8 mouse cellular contexts compared by ENCODE assay signal in genomic region chr2:33755633-33756020, GRCm38 (mm10).
DNase-seq lines count a peak whose midpoint lies in the region; ATAC-seq and TF ChIP-seq lines count a peak whose summit lies in the region.

No protein-coding gene starts in this region.

- TF ChIP-seq POLR2A in embryonic fibroblast, embryonic 13.5 days (IDR thresholded peaks at IDR 0.05; ENCODE audit: low read depth, low read length) = no peak
- TF ChIP-seq POLR2A in myocyte (IDR thresholded peaks at IDR 0.05; ENCODE audit: insufficient read length, low read depth) = no peak

- H3K9ac ChIP-seq in limb, embryonic 11.5 days (ENCODE audit: low read length) = no peak overlapping the region

- 60% methylated on average over 6 of the region's 6 CpGs for WGBS in limb, embryonic 11.5 days

- TF ChIP-seq CTCF in embryonic fibroblast, embryonic 13.5 days (IDR thresholded peaks at IDR 0.05; ENCODE audit: borderline replicate concordance, insufficient read depth, low read length) = no peak

- H3K4me2 ChIP-seq in limb, embryonic 11.5 days (ENCODE audit: low read depth, severe bottlenecking) = no peak overlapping the region
- peak overlapping the region; percentile 14 for H3K4me2 ChIP-seq in myocyte (ENCODE audit: low read depth)

- no peaks in the 10 kb centered on the region for H3K79me2 ChIP-seq in myocyte (ENCODE audit: control insufficient read depth, insufficient read depth)

- peaks cover 16% of the 10 kb centered on the region for H3K4me1 ChIP-seq in embryonic fibroblast, embryonic 13.5 days (ENCODE audit: control insufficient read depth, insufficient read depth, low read length)
- peaks cover 39% of the 10 kb centered on the region for H3K4me1 ChIP-seq in limb, embryonic 11.5 days (ENCODE audit: control insufficient read depth, insufficient read depth, low read length)

- H3K27me3 ChIP-seq in limb, embryonic 11.5 days (ENCODE audit: control insufficient read depth, insufficient read depth, low read length) = no peaks in the 10 kb centered on the region
- no peaks in the 10 kb centered on the region for H3K27me3 ChIP-seq in myocyte (ENCODE audit: control insufficient read depth, insufficient read depth, insufficient read length)

- ATAC-seq in limb, embryonic 11.5 days (ENCODE audit: insufficient number of reproducible peaks, low FRiP score, low TSS enrichment, low read depth) = no peak

- H3K4me3 ChIP-seq in embryonic fibroblast, embryonic 13.5 days (ENCODE audit: insufficient read depth, low read length) = no peak overlapping the region
- H3K4me3 ChIP-seq in limb, embryonic 11.5 days (ENCODE audit: low read depth, low read length) = no peak overlapping the region
- H3K4me3 ChIP-seq in myocyte = no peak overlapping the region

- intact Hi-C loops in left cerebral cortex, postnatal 4 days (cut with DNase I) = no loop called here

- H3K9me3 ChIP-seq in limb, embryonic 11.5 days (ENCODE audit: control insufficient read depth, low read length) = no peaks in the 10 kb centered on the region

- no peak overlapping the region for H3ac ChIP-seq in myocyte (ENCODE audit: control insufficient read depth, insufficient read length)

- DNase-seq in frontal cortex, postnatal 36 days (ENCODE audit: low spot score in 2 of 2) = peak; percentile 30 to 36
- DNase-seq in frontal cortex, postnatal 14 days (ENCODE audit: low spot score in 2 of 2) = no peak
- DNase-seq in CD4-positive, CD25-positive, alpha-beta regulatory T cell, adult 2 months (ENCODE audit: low read depth, low spot score) = peak; percentile 33
- no peak for DNase-seq in limb, embryonic 11.5 days (ENCODE audit: low spot score)
- no peak for DNase-seq in spleen, adult 18-20 months
- DNase-seq in left cerebral cortex, postnatal 4 days = no peak

- H3K27ac ChIP-seq in embryonic fibroblast, embryonic 13.5 days (ENCODE audit: insufficient read depth, low read length) = peak overlapping the region; percentile 44; the same call in 1 of the 2 replicates
- peak overlapping the region; percentile 22; the same call in 1 of the 2 replicates for H3K27ac ChIP-seq in limb, embryonic 11.5 days (replicated peaks; ENCODE audit: low read depth, low read length)

- H3K36me3 ChIP-seq in limb, embryonic 11.5 days (ENCODE audit: control insufficient read depth, insufficient read depth, low read length) = no peaks in the 10 kb centered on the region
- no peaks in the 10 kb centered on the region for H3K36me3 ChIP-seq in myocyte (ENCODE audit: control insufficient read depth, insufficient read depth)

TF ChIP-seq in myocyte, 11 proteins besides CTCF, POLR2A, EP300 and RAD21:
- no peak for TF ChIP-seq POLR2AphosphoS2 (IDR thresholded peaks at IDR 0.05; ENCODE audit: insufficient read length, low read depth)
- no peak for TF ChIP-seq MAX (IDR thresholded peaks at IDR 0.05; ENCODE audit: low read depth)
- TF ChIP-seq CEBPB (IDR thresholded peaks at IDR 0.05; ENCODE audit: insufficient read depth, poor library complexity, severe bottlenecking) = no peak
- TF ChIP-seq MYOD1 (IDR thresholded peaks at IDR 0.05; ENCODE audit: control insufficient read depth in 1 of 3, insufficient read length in 2 of 3, low read depth in 2 of 3) = no peak
- TF ChIP-seq USF1 (IDR thresholded peaks at IDR 0.05; ENCODE audit: low read depth) = no peak
- TF ChIP-seq SRF (IDR thresholded peaks at IDR 0.05; ENCODE audit: control insufficient read depth, insufficient read length, low read depth) = no peak
- no peak for TF ChIP-seq E2F4 (IDR thresholded peaks at IDR 0.05; ENCODE audit: insufficient read depth)
- no peak for TF ChIP-seq TCF3 (IDR thresholded peaks at IDR 0.05; ENCODE audit: insufficient read length, low read depth)
- no peak for TF ChIP-seq REST (IDR thresholded peaks at IDR 0.05; ENCODE audit: insufficient read depth, insufficient read length)
- no peak for TF ChIP-seq TCF12 (IDR thresholded peaks at IDR 0.05; ENCODE audit: insufficient read depth, poor library complexity, severe bottlenecking)
- no peak for TF ChIP-seq MYOG (IDR thresholded peaks at IDR 0.05; ENCODE audit: control insufficient read depth in 1 of 3, insufficient read depth in 1 of 3, insufficient read length in 2 of 3, low read depth in 2 of 3)

Comparison
In these comparisons a context has a peak if more than half of its experiments do, and no peak if none do; other contexts are left out.
1. DNase-seq: peak in frontal cortex, postnatal 36 days (2 of 2) and CD4-positive, CD25-positive, alpha-beta regulatory T cell, adult 2 months (single experiment); none in frontal cortex, postnatal 14 days (0 of 2), limb, embryonic 11.5 days (single experiment), spleen, adult 18-20 months (0 of 2) and left cerebral cortex, postnatal 4 days (single experiment).